9 mouse cellular contexts compared by ENCODE assay signal in genomic region chr2:52623461-52623860, GRCm38 (mm10). TPM values are rescaled to one million over a fixed set of nuclear protein-coding genes. Genes with fewer than 3 reads are reported as not detected.
A peak's percentile ranks its signal among the peaks of the same experiment; 100 is the strongest.
DNase-seq lines count a peak whose midpoint lies in the region; ATAC-seq and TF ChIP-seq lines count a peak whose summit lies in the region.
"Had no signal": no experiment of that assay in that cellular context is flagged by ENCODE, and none has a peak within 500 bp of the region (broad histone marks: within the 10 kb centered on the region; RNA-seq: fewer than 3 reads in every experiment).

No protein-coding gene starts in this region.

- H3K4me3 ChIP-seq in hindbrain, embryonic 15.5 days = no peak overlapping the region
- H3K4me3 ChIP-seq in hindbrain, embryonic 14.5 days (replicated peaks; ENCODE audit: low read length) = no peak overlapping the region
- H3K4me3 ChIP-seq in embryonic facial prominence, embryonic 14.5 days (ENCODE audit: low read depth, low read length) = no peak overlapping the region
- H3K4me3 ChIP-seq in lung, postnatal 0 days (ENCODE audit: low read depth, low read length) = no peak overlapping the region

- no peak for DNase-seq in hindbrain, embryonic 14.5 days (ENCODE audit: low spot score)
- peak; percentile 45 for DNase-seq in embryonic facial prominence, embryonic 14.5 days (ENCODE audit: low spot score)
- peak; percentile 86 to 87 for DNase-seq in heart, postnatal 10 days
- DNase-seq in lung, postnatal 0 days (ENCODE audit: low spot score) = peak; percentile 76
- DNase-seq in layer of hippocampus, adult 11-12 months (ENCODE audit: low spot score) = no peak
- no peak for DNase-seq in thymus, postnatal 10 days (ENCODE audit: low spot score in 2 of 2)

- H3K36me3 ChIP-seq in hindbrain, embryonic 15.5 days = no peaks in the 10 kb centered on the region
- no peaks in the 10 kb centered on the region for H3K36me3 ChIP-seq in hindbrain, embryonic 14.5 days (replicated peaks; ENCODE audit: control insufficient read depth, insufficient read depth)
- no peaks in the 10 kb centered on the region for H3K36me3 ChIP-seq in embryonic facial prominence, embryonic 14.5 days (ENCODE audit: control insufficient read depth, insufficient read depth, low read length)
- H3K36me3 ChIP-seq in lung, postnatal 0 days (ENCODE audit: insufficient read depth, low read length) = no peaks in the 10 kb centered on the region

- 42% methylated on average over 4 of the region's 4 CpGs for WGBS in hindbrain, embryonic 15.5 days
- WGBS in hindbrain, embryonic 14.5 days = 57% methylated on average over 4 of the region's 4 CpGs
- WGBS in embryonic facial prominence, embryonic 14.5 days = 38% methylated on average over 4 of the region's 4 CpGs
- 28% methylated on average over 4 of the region's 4 CpGs for WGBS in lung, postnatal 0 days

- no peak for TF ChIP-seq EP300 in lung, postnatal 0 days (IDR thresholded peaks at IDR 0.05)

- H3K4me1 ChIP-seq in hindbrain, embryonic 15.5 days (replicated peaks) = peaks cover 17% of the 10 kb centered on the region
- 0 out of 2 replicates have a peak, but pooled peaks cover 6% of the 10 kb centered on the region for H3K4me1 ChIP-seq in hindbrain, embryonic 14.5 days (replicated peaks; ENCODE audit: control insufficient read depth, insufficient read depth, low read length)
- no peaks in the 10 kb centered on the region for H3K4me1 ChIP-seq in embryonic facial prominence, embryonic 14.5 days (ENCODE audit: control insufficient read depth, insufficient read depth, low read length)
- H3K4me1 ChIP-seq in lung, postnatal 0 days (ENCODE audit: insufficient read depth, low read depth, low read length) = no peaks in the 10 kb centered on the region

- no peak for TF ChIP-seq CTCF in lung, postnatal 0 days (IDR thresholded peaks at IDR 0.05)

- peak overlapping the region; percentile 30; the same call in 1 of the 2 replicates for H3K27ac ChIP-seq in hindbrain, embryonic 15.5 days (replicated peaks)
- H3K27ac ChIP-seq in hindbrain, embryonic 14.5 days = no peak overlapping the region
- no peak overlapping the region for H3K27ac ChIP-seq in embryonic facial prominence, embryonic 14.5 days (replicated peaks; ENCODE audit: low read depth, low read length)
- peak overlapping the region; percentile 64; the same call in 1 of the 2 replicates for H3K27ac ChIP-seq in lung, postnatal 0 days (ENCODE audit: low read length)
- H3K27ac ChIP-seq: macrophage had no signal

- intact Hi-C loops in heart, postnatal 10 days (cut with DNase I) = no loop called here

- no peaks in the 10 kb centered on the region for H3K9me3 ChIP-seq in hindbrain, embryonic 15.5 days
- H3K9me3 ChIP-seq in hindbrain, embryonic 14.5 days (ENCODE audit: control insufficient read depth, low read length) = no peaks in the 10 kb centered on the region
- H3K9me3 ChIP-seq in embryonic facial prominence, embryonic 14.5 days (ENCODE audit: control insufficient read depth, low read length) = no peaks in the 10 kb centered on the region
- no peaks in the 10 kb centered on the region for H3K9me3 ChIP-seq in lung, postnatal 0 days (ENCODE audit: low read length)

- H3K27me3 ChIP-seq in hindbrain, embryonic 15.5 days = no peaks in the 10 kb centered on the region
- no peaks in the 10 kb centered on the region for H3K27me3 ChIP-seq in hindbrain, embryonic 14.5 days (ENCODE audit: control insufficient read depth, insufficient read depth, low read length)
- no peaks in the 10 kb centered on the region for H3K27me3 ChIP-seq in embryonic facial prominence, embryonic 14.5 days (replicated peaks; ENCODE audit: control insufficient read depth, insufficient read depth, low read length)
- no peaks in the 10 kb centered on the region for H3K27me3 ChIP-seq in lung, postnatal 0 days (replicated peaks; ENCODE audit: insufficient read depth, low read length)

- no peak overlapping the region for H3K4me2 ChIP-seq in hindbrain, embryonic 15.5 days
- H3K4me2 ChIP-seq in hindbrain, embryonic 14.5 days (replicated peaks) = no peak overlapping the region
- H3K4me2 ChIP-seq in embryonic facial prominence, embryonic 14.5 days (ENCODE audit: low read depth, low read length) = no peak overlapping the region
- no peak overlapping the region for H3K4me2 ChIP-seq in lung, postnatal 0 days (replicated peaks; ENCODE audit: low read depth, low read length)

- peak; percentile 35; the same call in 1 of the 2 replicates for ATAC-seq in hindbrain, embryonic 15.5 days (ENCODE audit: low FRiP score, low read depth)
- ATAC-seq in hindbrain, embryonic 14.5 days (ENCODE audit: low FRiP score) = no peak
- ATAC-seq in embryonic facial prominence, embryonic 14.5 days (ENCODE audit: low read depth) = no peak
- peak; percentile 83 for ATAC-seq in lung, postnatal 0 days
- no peak for ATAC-seq in cerebellum, adult (ENCODE audit: insufficient number of reproducible peaks, low FRiP score, low TSS enrichment)

- no peak overlapping the region for H3K9ac ChIP-seq in hindbrain, embryonic 15.5 days
- no peak overlapping the region for H3K9ac ChIP-seq in hindbrain, embryonic 14.5 days
- H3K9ac ChIP-seq in embryonic facial prominence, embryonic 14.5 days (ENCODE audit: low read depth, low read length) = no peak overlapping the region
- no peak overlapping the region for H3K9ac ChIP-seq in lung, postnatal 0 days (replicated peaks; ENCODE audit: low read depth)

RNA-seq across cellular contexts. Expression of gene Cacnb4, which starts 53.2 kb away (rescaled TPM):
- 10.7 and 12.2 TPM in 2 replicates for polyA plus RNA-seq in hindbrain, embryonic 15.5 days (2015; fragmentation: Nextera tagmentation; extraction: Ambion mirVana)
- 15.0 and 15.8 TPM in 2 replicates for polyA plus RNA-seq in hindbrain, embryonic 14.5 days (2014; fragmentation: Nextera tagmentation; extraction: Ambion mirVana)
- polyA plus RNA-seq in embryonic facial prominence, embryonic 14.5 days (2014; fragmentation: Nextera tagmentation; extraction: Ambion mirVana) = 1.4 and 3.1 TPM in 2 replicates
- total RNA-seq in heart, postnatal 10 days (2021) = under 1 TPM; 0.74 to 0.96 TPM
- 1.5 and 1.7 TPM in 2 replicates for polyA plus RNA-seq in lung, postnatal 0 days (2015; fragmentation: Nextera tagmentation; extraction: Ambion mirVana)

Comparison
In these comparisons a context has a peak if more than half of its experiments do, and no peak if none do; other contexts are left out.
1. ATAC-seq: peak in hindbrain, embryonic 15.5 days (single experiment) and lung, postnatal 0 days (single experiment); none in hindbrain, embryonic 14.5 days (single experiment), embryonic facial prominence, embryonic 14.5 days (single experiment) and cerebellum, adult (single experiment).
2. H3K27ac ChIP-seq: peak in hindbrain, embryonic 15.5 days (single experiment) and lung, postnatal 0 days (single experiment); none in hindbrain, embryonic 14.5 days (single experiment) and embryonic facial prominence, embryonic 14.5 days (single experiment).
3. DNase-seq: peak in embryonic facial prominence, embryonic 14.5 days (single experiment), heart, postnatal 10 days (2 of 2) and lung, postnatal 0 days (single experiment); none in hindbrain, embryonic 14.5 days (single experiment), layer of hippocampus, adult 11-12 months (single experiment) and thymus, postnatal 10 days (0 of 2).